Mouse (Mus musculus) CH12.LX (cell line): Measurements from ENCODE around the gene Kcne3. TPM values are rescaled to one million over a fixed set of nuclear protein-coding genes. Genes with fewer than 3 reads are reported as not detected.

ENCODE experiments used
- DNase-seq: peaks from one replicate; pipeline ENCODE4 v3.0.0-alpha.2; 2013; ENCODE audit errors: extremely low read depth
- H3K27ac ChIP-seq: 2 replicates; pipeline ENCODE4 v1.5.1; 2012; ENCODE audit warnings: low read depth, mild to moderate bottlenecking, control low read depth, moderate library complexity; ENCODE audit not compliant: insufficient read depth
- H3K27me3 ChIP-seq: replicated peaks from 2 replicates; pipeline ENCODE3; 2012; ENCODE audit warnings: inconsistent platforms
- H3K36me3 ChIP-seq, 2 experiments: replicated peaks in 1 of 2; 2 replicates each; pipeline versions ENCODE3 to v1.6.1; 2012; ENCODE audit warnings: inconsistent platforms in 1 of 2, low read length in 1 of 2, mild to moderate bottlenecking in 1 of 2, mixed read lengths in 1 of 2, moderate library complexity in 1 of 2; ENCODE audit not compliant: control insufficient read depth in 1 of 2, insufficient read depth in 1 of 2
- H3K4me1 ChIP-seq, 2 experiments: 2 replicates each; pipeline ENCODE4 v1.6.1; 2012; ENCODE audit warnings: inconsistent platforms in 1 of 2, moderate library complexity in 1 of 2; ENCODE audit not compliant: insufficient read depth in 2 of 2, control insufficient read depth in 1 of 2
- H3K4me2 ChIP-seq: 2 replicates; pipeline ENCODE4 v1.6.1; 2012; ENCODE audit warnings: low read depth, mild to moderate bottlenecking, control low read depth; ENCODE audit not compliant: poor library complexity, insufficient read depth, severe bottlenecking
- H3K4me3 ChIP-seq, 3 experiments: fragments of 150-350 bp in 1 of 3; sonication (generic) in 1 of 3; replicated peaks in 1 of 3; 2 replicates each; pipeline versions ENCODE3 to v1.5.1; 2011 to 2012; ENCODE audit warnings: low read depth in 2 of 3, low read length in 2 of 3, mild to moderate bottlenecking in 2 of 3, moderate library complexity in 2 of 3, control low read depth in 1 of 3, improper control_type of control experiment in 1 of 3, inconsistent platforms in 1 of 3, mixed read lengths in 1 of 3; ENCODE audit not compliant: poor library complexity in 1 of 3
- H3K79me2 ChIP-seq: replicated peaks from 2 replicates; pipeline ENCODE4 v1.6.1; 2012; ENCODE audit warnings: mild to moderate bottlenecking, moderate library complexity; ENCODE audit not compliant: control insufficient read depth, poor library complexity, insufficient read depth, severe bottlenecking; ENCODE audit errors: extremely low read depth
- H3K9ac ChIP-seq: 2 replicates; pipeline ENCODE4 v1.6.1; 2012; ENCODE audit warnings: low read depth, mild to moderate bottlenecking, control low read depth, moderate library complexity; ENCODE audit not compliant: insufficient read depth
- H3K9me3 ChIP-seq: replicated peaks from 2 replicates; pipeline ENCODE3; 2012; ENCODE audit warnings: low read length, inconsistent platforms, mixed read lengths
- BHLHE40 ChIP-seq: IDR thresholded peaks from 2 replicates; pipeline ENCODE4 v1.6.1; 2011; ENCODE audit warnings: mild to moderate bottlenecking, low read depth, low read length, improper control_type of control experiment
- CHD1 ChIP-seq: IDR thresholded peaks from 2 replicates; pipeline ENCODE4 v1.6.1; 2012; ENCODE audit warnings: low read depth, low read length, improper control_type of control experiment, inconsistent platforms
- CTCF ChIP-seq, 2 experiments: IDR thresholded peaks in 1 of 2; conservative IDR thresholded peaks in 1 of 2; 2 replicates each; pipeline ENCODE4 v1.5.1; 2011 to 2012; ENCODE audit warnings: low read depth in 2 of 2, low read length in 2 of 2, improper control_type of control experiment in 1 of 2, inconsistent platforms in 1 of 2, mild to moderate bottlenecking in 1 of 2, moderate library complexity in 1 of 2
- HCFC1 ChIP-seq: IDR thresholded peaks from 2 replicates; pipeline ENCODE4 v1.6.1; 2012; ENCODE audit warnings: low read depth, mild to moderate bottlenecking, inconsistent platforms, low read length, improper control_type of control experiment
- IRF4 ChIP-seq: IDR thresholded peaks from 2 replicates; pipeline ENCODE4 v1.6.1; 2014; ENCODE audit warnings: low read depth, mild to moderate bottlenecking, inconsistent platforms, low read length, improper control_type of control experiment
- JUN ChIP-seq: IDR thresholded peaks from 2 replicates; pipeline ENCODE4 v1.6.1; 2011; ENCODE audit warnings: low read depth, mild to moderate bottlenecking, low read length, improper control_type of control experiment, moderate library complexity; ENCODE audit not compliant: insufficient read depth
- MAX ChIP-seq: IDR thresholded peaks from 2 replicates; pipeline ENCODE4 v1.6.1; 2011; ENCODE audit warnings: low read length, improper control_type of control experiment
- MAZ ChIP-seq: IDR thresholded peaks from 2 replicates; pipeline ENCODE4 v1.6.1; 2012; ENCODE audit warnings: low read depth, mild to moderate bottlenecking, inconsistent platforms, low read length, improper control_type of control experiment, moderate library complexity
- MEF2A ChIP-seq: IDR thresholded peaks from 2 replicates; pipeline ENCODE4 v1.6.1; 2014; ENCODE audit warnings: low read depth, mild to moderate bottlenecking, inconsistent platforms, low read length, improper control_type of control experiment, borderline replicate concordance
- MXI1 ChIP-seq: IDR thresholded peaks from 2 replicates; pipeline ENCODE4 v1.6.1; 2011; ENCODE audit warnings: mild to moderate bottlenecking, low read depth, low read length, improper control_type of control experiment
- MYC ChIP-seq: IDR thresholded peaks from 2 replicates; pipeline ENCODE4 v1.6.1; 2011; ENCODE audit warnings: low read depth, mild to moderate bottlenecking, improper control_type of control experiment, low read length
- NELFE ChIP-seq: IDR thresholded peaks from 2 replicates; pipeline ENCODE4 v1.6.1; 2011; ENCODE audit warnings: low read depth, low read length, improper control_type of control experiment
- NRF1 ChIP-seq: IDR thresholded peaks from 2 replicates; pipeline ENCODE4 v1.6.1; 2014; ENCODE audit warnings: low read depth, mild to moderate bottlenecking, inconsistent platforms, low read length, improper control_type of control experiment, moderate library complexity
- PAX5 ChIP-seq: IDR thresholded peaks from 2 replicates; pipeline ENCODE4 v1.6.1; 2012; ENCODE audit warnings: low read length, inconsistent platforms, mixed read lengths
- POLR2AphosphoS2 ChIP-seq: IDR thresholded peaks from 2 replicates; pipeline ENCODE4 v1.6.1; 2011; ENCODE audit warnings: low read depth, low read length, improper control_type of control experiment
- RAD21 ChIP-seq: IDR thresholded peaks from 2 replicates; pipeline ENCODE4 v1.6.1; 2011; ENCODE audit warnings: low read depth, mild to moderate bottlenecking, low read length, improper control_type of control experiment, moderate library complexity
- RCOR1 ChIP-seq: conservative IDR thresholded peaks from 2 replicates; pipeline ENCODE4 v1.6.1; 2012; ENCODE audit warnings: low read depth, mild to moderate bottlenecking, inconsistent platforms, low read length, improper control_type of control experiment
- SIN3A ChIP-seq: IDR thresholded peaks from 2 replicates; pipeline ENCODE4 v1.6.1; 2012; ENCODE audit warnings: low read length, improper control_type of control experiment, inconsistent platforms
- TBP ChIP-seq: conservative IDR thresholded peaks from 2 replicates; pipeline ENCODE4 v1.6.1; 2011; ENCODE audit warnings: low read depth, low read length, improper control_type of control experiment
- UBTF ChIP-seq: IDR thresholded peaks from 2 replicates; pipeline ENCODE4 v1.6.1; 2012; ENCODE audit warnings: low read depth, mild to moderate bottlenecking, inconsistent platforms, low read length, improper control_type of control experiment, moderate library complexity
- ZC3H11A ChIP-seq: IDR thresholded peaks from 2 replicates; pipeline ENCODE4 v1.6.1; 2012; ENCODE audit warnings: low read depth, mild to moderate bottlenecking, inconsistent platforms, low read length, improper control_type of control experiment
- ZMIZ1 ChIP-seq: IDR thresholded peaks from 2 replicates; pipeline ENCODE4 v1.6.1; 2012; ENCODE audit warnings: low read depth, mild to moderate bottlenecking, inconsistent platforms, low read length, improper control_type of control experiment
- dilution Hi-C: fragments of 300-500 bp; cut with MboI; formaldehyde crosslinking; loops from 2 replicates; pipeline ENCODE4 v1.14.3; 2020; ENCODE audit warnings: low sequenced_read_pairs; ENCODE audit not compliant: extremely low pct_unique_long_range_greater_than_20kb, extremely low pct_ligation_motif_present
- in situ Hi-C: fragments of 300-500 bp; cut with MboI; formaldehyde crosslinking; loops from 3 replicates; pipeline ENCODE4 v1.14.3; 2019; ENCODE audit warnings: low sequenced_read_pairs, low pct_ligation_motif_present, low pct_unique_long_range_greater_than_20kb, mixed read lengths
- polyA plus RNA-seq: library from polyadenylated mRNA; unstranded; fragments of >175 nt; gene quantifications from 2 replicates; pipeline ENCODE4 v1.2.1, GENCODE M21; 2012; ENCODE audit warnings: low read depth; ENCODE audit not compliant: insufficient read length
- total RNA-seq, 2 experiments: library from RNA; depleted of rRNA; stranded (reverse); fragments of 300-350 nt in 1 of 2; fragments of >200 nt in 1 of 2; gene quantifications; 2 replicates each; pipeline ENCODE4 v1.2.3; 2012 to 2014

Gene Kcne3
- total and polyA plus RNA-seq, 3 experiments, result not detected

GRCm38 (mm10) chr7:100206144-100206543, 29.8 kb downstream of the Kcne3 start:
- Histone ChIP-seq H3K9ac (no peak overlapping the region), H3K27ac (no peak overlapping the region), H3K4me1 (peaks cover 4 to 13% of the 10 kb centered on the region in 2 experiments), H3K27me3 (peaks cover 2% of the 10 kb centered on the region), H3K9me3 (no peaks in the 10 kb centered on the region), H3K4me3 (no peak overlapping the region), H3K4me2 (no peak overlapping the region), H3K79me2 (no peaks in the 10 kb centered on the region), H3K36me3 (peaks cover 0 to 4% of the 10 kb centered on the region in 2 experiments)
- in situ Hi-C loops (no loop called here), dilution Hi-C loops (no loop called here)
- DNase-seq, result no peak
- no peak for TF ChIP-seq POLR2AphosphoS2
- TF ChIP-seq CTCF (conservative IDR thresholded peaks at IDR 0.05 in 1 of 2, IDR thresholded peaks at IDR 0.05 in 1 of 2; ENCODE audit: low read depth in 2 of 2, low read length in 2 of 2), result no peak
- no peak for TF ChIP-seq RCOR1
- TF ChIP-seq MEF2A, result no peak
- no peak for TF ChIP-seq TBP
- no peak for TF ChIP-seq MYC
- TF ChIP-seq NELFE, result no peak
- no peak for TF ChIP-seq CHD1
- no peak for TF ChIP-seq SIN3A
- TF ChIP-seq MXI1, result no peak
- TF ChIP-seq ZMIZ1, result no peak
- TF ChIP-seq MAX, result no peak
- TF ChIP-seq JUN, result no peak
- no peak for TF ChIP-seq IRF4
- TF ChIP-seq UBTF, result no peak
- TF ChIP-seq NRF1, result no peak
- TF ChIP-seq RAD21, result no peak

GRCm38 (mm10) chr7:100207886-100208285, 31.6 kb downstream of the Kcne3 start:
- Histone ChIP-seq H3K27ac (no peak overlapping the region), H3K27me3 (peaks cover 2% of the 10 kb centered on the region), H3K4me3 (no peak overlapping the region), H3K36me3 (no peaks in the 10 kb centered on the region)
- in situ Hi-C loops, result no loop called here
- no peak for DNase-seq
- no peak for TF ChIP-seq PAX5
- no peak for TF ChIP-seq MAZ
- TF ChIP-seq ZC3H11A, result no peak
- TF ChIP-seq IRF4, result no peak
- TF ChIP-seq BHLHE40, result no peak
- TF ChIP-seq NRF1, result no peak
- TF ChIP-seq HCFC1, result no peak
- no peak for TF ChIP-seq MYC
- TF ChIP-seq, all 38 proteins: peak for 0
- peaks cover 0 to 5% of the 10 kb centered on the region in 2 experiments; a peak in 2 of 4 replicates for H3K4me1 ChIP-seq
- H3K4me2 ChIP-seq, result no peak overlapping the region
- H3K9ac ChIP-seq, result no peak overlapping the region
- dilution Hi-C loops, result no loop called here
- no peaks in the 10 kb centered on the region for H3K79me2 ChIP-seq
- H3K9me3 ChIP-seq, result no peaks in the 10 kb centered on the region
